Mouse (Mus musculus) neural tube, embryonic 10.5 days (tissue): Measurements from ENCODE around the gene Dhh.

Source experiments
- DNase-seq: peaks from one replicate; pipeline ENCODE4 v3.0.0-alpha.2; 2017; ENCODE audit warnings: low spot score; ENCODE audit errors: extremely low spot score

Dhh gene

DNA sequence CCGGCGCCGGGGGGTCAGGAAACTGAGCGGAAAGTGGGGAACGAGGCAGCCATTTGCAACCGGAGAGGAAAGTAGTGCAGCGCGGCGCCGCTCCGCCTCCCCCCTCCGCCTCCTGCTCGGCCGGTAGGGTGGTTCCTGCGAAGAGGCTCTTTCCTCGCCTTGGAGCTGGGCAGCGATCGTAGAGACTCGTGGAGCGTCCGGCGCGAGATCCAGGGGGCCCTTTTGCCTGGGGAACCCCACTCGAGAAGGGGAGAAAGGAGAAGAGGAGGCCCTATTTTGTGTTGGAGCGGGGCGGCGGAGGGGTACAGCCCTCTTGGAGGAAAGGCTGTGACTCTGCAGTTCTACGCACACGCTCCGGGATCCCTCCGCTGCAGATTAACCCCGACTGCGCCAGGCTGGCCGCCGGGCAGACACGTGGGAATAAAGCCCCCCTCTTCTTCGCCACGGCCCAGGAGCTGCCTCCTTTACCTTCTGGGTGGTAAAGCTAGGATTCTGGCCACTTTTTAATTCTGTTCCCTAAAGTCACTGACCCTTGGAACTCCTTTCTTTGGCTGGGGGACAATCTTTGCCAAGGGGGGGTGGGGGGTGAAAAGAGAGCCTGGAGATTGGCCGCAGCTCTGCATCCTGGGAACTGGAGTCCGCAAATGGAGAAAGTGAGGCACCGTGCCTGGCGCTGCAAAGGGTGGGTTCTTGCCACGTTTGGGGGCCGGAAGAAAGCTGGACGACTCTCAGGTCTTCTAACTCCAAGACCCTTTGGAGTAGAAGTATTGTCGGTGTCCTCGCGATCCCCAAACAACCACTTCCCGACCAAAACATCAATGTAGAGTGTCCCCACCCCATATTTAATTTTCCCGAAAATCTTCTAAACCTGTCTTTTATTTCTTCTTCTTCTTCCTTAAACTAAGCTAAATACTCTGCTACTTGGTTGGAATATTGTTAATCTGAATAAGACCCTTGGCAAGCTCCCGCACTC is 26.1 kb downstream of the Dhh start:
- peak; percentile 97 for DNase-seq

GRCm38 (mm10) chr15:98871070-98871915 is 27.0 kb downstream of the Dhh start, which contains the start of gene Kmt2d:
Kmt2d (minus strand) TSS chr15:98871204.
- DNase-seq: no peak

DNA sequence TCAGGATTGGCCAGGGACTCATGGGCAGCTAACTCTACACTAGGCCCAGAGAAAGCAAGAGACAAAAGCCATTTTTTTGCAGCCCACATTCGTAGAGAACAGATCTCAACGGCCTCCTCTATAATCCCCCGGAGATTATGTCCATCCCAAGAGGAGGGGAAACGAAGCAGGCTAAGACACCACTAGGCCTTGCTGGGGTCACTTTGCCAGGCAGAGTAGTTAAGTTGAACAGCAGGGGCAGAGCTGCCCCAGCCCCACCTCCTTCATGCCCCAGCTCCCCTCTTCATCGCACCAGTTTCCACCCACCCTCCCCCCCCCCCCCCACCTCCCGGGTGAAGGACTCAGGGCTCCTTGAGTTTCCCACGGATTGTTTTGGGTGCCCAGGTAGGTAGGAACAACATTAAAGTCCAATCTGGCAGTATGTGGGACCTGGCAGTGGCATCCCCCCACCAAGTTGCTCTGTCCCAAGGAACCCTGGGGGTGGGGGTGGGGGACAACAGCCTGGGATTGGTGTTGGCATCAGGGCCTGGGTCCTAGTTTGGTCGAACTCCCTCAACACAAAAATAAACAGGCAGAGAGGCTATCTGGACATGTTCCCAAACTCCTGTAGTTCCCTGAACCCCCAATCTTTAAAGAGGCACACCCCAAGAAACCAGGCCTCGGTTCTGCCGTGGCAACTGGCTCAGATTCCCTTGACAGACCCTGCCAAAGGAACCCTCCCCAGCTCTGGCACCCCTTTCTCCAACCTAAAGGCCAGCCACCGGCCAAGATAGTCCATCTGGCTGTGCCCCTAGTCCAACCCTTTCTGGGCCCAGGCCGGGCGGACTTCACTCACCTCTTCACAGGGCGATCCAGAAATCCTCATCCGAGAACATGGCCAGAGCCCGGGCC is 27.9 kb downstream of the Dhh start:
- peak; percentile 45 for DNase-seq

DNA sequence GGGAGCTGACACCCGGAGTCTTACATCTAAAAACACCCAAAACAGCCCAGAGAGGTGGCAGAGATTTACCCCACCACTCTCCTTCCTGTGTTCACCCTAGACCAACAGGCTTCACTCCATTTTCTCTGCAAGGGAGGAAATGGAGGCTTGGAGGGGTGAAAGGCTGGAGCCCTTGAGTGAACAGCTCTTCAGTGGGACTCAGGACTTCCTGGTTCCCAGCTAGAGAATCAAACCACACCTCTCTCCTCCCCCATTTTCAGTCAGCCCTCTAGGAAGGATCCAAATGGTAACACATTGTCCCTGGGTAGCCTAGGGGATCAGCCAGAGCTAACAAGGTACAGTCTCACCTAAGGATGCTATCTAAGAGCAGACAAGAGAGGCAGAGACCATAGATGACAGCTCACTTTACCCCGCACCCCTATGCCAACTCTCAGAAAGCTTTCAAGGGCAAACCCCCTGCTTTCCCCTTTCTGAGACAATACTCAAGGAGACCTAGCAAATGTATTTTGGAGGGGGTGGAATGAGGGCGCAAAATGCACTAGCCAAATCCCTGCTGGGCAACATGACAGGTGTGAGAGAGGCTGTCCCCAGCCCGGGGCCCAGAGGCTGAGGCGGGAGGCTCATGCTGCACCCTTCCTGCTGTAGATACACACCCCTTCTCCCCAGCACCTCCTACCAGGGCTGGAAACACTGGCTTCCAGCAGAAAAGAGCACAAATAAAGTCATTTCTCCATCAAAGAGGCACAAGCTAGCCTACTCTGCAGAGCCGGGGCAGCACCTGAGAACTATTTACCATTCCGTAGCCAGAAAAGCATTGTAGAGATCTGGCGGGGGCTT is 28.8 kb downstream of the Dhh start:
- no peak for DNase-seq

DNA sequence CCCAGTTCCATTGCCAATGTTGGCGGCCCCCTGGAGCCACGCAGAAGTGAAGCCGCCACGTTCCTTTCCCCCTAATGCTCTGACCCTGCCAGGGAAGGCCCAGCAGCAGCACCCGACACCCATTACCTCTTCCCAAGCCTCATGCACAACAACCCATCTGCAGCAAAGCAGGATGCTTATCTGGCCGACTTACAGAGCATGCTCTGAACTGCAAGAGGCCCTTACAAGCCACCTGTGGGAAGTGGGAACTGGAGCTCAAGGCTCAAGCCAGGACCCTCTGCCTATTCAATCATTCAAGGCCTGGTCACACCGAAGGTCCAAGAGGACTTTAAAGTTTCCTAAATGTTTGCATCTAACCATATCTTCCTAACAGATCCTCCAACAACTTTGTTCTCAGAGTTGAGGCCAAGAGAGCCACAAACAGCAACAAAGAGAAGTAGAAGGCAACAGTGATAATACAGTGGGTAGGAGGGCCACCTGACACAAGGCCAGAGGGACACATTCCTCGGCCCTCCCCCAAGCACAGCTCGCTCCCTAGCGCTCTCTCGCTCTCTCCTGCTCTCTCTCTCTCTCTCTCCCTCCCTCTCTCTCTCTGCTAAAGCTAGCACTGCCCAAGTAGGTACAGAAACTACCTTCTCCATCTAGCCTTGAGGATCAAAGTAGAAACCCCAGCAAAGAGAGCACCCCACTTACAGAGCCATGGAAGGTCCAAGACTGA is 29.8 kb downstream of the Dhh start:
- DNase-seq: no peak

DNA sequence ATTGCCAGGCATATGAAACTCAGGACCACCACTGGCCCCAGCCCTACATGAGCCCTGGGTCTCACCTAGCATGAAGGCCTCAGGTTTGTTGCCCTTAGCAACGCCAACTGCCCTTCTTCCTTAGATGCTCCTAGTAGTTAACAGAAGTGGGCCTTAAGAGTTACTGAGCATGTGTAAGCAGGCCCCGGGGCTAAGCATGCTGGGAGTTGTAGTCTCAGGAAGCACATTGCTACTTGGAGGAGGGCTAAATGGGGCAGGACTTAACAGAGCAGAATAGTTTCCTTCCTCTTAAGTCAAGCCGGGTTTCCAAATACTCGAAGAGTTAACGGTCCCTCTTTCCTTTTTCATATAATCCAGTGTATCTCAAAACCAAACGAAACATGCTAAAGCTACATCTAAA is 31.0 kb downstream of the Dhh start:
- DNase-seq: no peak

DNA sequence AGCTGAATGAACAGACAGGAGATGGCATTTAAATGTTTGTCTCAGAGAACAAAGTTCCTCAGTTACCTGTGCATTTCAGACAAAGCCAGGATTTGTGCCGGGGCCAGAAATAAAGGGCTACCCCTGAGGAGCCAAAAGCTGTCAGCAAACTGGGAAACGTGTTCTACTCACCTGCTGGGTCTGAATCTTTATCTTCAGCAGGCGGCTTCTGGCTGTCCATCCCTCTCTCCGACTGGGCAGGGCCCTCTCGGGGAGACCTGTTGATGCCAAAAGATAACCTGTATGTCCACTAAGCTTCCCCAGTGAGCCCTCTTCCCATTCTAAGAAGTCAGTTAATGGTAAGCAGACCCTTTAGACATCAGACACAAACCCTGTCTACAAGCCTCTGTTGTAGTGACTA is 31.8 kb downstream of the Dhh start:
- no peak for DNase-seq

DNA sequence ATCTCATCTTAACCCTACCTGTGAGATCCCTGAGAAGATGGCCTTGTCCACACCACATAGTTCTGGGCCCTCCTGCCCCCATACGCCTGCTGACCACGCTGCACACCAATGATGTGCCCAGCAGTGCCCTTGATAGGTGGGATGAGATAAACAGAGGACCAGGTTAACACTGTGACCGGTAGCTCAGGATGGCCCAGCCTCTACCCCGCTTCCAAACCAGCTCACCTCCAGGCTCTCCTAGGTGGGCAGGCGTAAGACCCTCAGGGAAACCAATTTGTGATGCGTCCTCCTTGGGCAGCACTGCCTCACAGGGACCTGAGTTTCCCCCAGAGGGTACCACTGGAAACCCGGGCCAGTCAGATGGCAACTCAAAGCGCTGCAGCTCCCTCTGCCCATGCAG is 32.6 kb downstream of the Dhh start:
- no peak for DNase-seq

GRCm38 (mm10) chr15:98864951-98865350 is 33.4 kb downstream of the Dhh start:
- DNase-seq: no peak

GRCm38 (mm10) chr15:98863451-98863958 is 34.8 kb downstream of the Dhh start:
- DNase-seq: no peak

GRCm38 (mm10) chr15:98861701-98862410 is 36.5 kb downstream of the Dhh start:
- DNase-seq: no peak

GRCm38 (mm10) chr15:98860921-98861320 is 37.4 kb downstream of the Dhh start:
- DNase-seq: no peak

GRCm38 (mm10) chr15:98859319-98860043 is 38.9 kb downstream of the Dhh start:
- no peak for DNase-seq

DNA sequence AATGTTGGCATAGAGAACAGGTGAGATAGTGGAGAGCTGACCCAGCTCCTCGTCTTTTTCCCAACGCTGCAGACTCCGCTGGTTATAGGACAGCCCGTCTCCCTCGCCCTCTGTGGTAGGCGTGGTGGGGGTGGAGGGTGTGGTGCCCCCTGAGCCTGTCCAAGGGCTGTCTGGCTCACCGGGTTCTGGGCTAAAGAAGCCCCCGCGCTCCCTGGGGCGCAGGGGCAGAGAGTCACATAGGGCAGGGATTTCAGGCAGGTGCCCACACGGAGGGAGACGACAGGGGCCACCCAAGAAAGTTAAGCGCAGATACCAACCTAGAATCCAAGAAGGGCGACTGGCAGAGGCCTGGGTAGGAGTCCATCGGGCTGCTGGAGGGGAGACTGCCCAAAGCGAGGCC is 44.1 kb downstream of the Dhh start:
- DNase-seq: no peak

DNA sequence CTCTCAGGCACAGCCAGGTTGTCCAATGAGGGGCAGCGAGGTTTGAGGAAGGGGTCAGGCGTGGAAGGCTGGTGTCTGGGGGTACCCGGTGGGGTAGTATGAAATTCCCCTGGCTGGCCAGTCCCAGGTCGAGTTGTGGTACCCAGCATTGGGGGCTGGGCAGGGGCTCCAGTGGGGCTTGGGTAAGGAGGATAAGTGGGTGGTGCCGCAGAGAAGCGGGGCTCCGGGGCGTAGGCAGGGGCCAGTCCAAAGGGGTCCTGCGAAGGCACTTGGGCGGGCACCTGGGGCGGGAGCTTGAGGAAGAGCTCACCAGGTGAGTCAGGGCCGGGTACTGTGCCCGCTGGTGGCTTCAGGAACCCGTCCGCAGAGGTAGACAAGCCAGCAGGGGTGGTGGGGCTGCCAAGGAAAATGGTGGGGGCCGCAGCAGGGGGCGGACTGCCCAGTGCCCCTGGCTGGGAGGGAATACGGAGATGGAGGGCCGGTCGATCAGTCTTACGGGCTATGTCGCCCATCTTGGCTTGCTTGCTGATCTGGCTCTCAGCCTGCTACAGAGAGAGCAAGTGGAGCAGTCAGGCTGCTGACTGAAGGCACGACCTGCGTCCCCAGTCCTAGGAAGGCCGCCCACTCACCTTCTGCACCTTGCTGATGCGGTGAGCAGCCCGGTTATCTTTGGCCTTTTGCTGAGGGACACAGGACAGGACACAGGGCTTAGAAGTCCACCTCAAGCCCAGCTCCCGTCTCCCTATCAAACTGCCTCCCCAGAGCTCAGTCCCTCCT is 45.0 kb downstream of the Dhh start:
- no peak for DNase-seq

DNA sequence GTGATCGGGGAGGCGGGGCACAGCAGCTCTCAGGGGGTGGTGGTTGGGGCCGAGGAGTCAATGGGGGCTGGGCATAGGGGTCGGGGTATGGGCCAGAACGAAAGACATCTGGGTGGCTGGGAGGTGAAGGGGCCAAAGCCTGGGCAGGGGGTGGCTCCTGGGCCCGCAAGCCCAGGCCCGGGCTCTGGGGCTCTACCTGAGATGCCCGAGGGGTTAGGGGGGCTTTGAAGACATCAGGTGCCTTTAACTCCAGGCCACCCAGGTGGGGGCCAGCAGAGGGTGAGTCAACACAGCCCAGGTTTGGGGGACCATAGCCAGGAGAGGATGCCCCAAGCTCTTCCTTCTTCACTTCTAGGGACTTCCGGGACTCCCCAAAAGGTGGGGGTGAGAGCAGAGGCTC is 45.6 kb downstream of the Dhh start:
- DNase-seq: no peak

GRCm38 (mm10) chr15:98852071-98852470 is 46.3 kb downstream of the Dhh start:
- no peak for DNase-seq
